Mouse (Mus musculus): ENCODE data around the gene Blcap.
"Not testable (repeated sequence)": the region's sequence is repeated elsewhere in the genome, so short reads cannot be mapped to it uniquely, and the experiment has no call there.

The Blcap gene

GRCm38 (mm10) chr2:157571224-157571832 lies at the start of gene Blcap:
Gene Blcap (minus strand): TSS chr2:157571274.
- DNase-seq (ENCODE audit: low spot score): peak; percentile 71

- DNase-seq (ENCODE audit: low spot score): no peak
Observed at GRCm38 (mm10) chr2:157618393-157618792, 47.3 kb upstream of the Blcap start.

GRCm38 (mm10) chr2:157613997-157614396 lies 42.9 kb upstream of the Blcap start:
- peak; percentile 42 for DNase-seq (ENCODE audit: low spot score)

GRCm38 (mm10) chr2:157611735-157612134 lies 40.7 kb upstream of the Blcap start:
- no peak for DNase-seq (ENCODE audit: low spot score)

- no peak for DNase-seq (ENCODE audit: low spot score)
Observed at GRCm38 (mm10) chr2:157607542-157608236, 36.6 kb upstream of the Blcap start.

- peak; percentile 86 for DNase-seq (ENCODE audit: low spot score)
Observed at GRCm38 (mm10) chr2:157605025-157605675, 34.1 kb upstream of the Blcap start.

- DNase-seq (ENCODE audit: low spot score): no peak
Observed at GRCm38 (mm10) chr2:157601435-157601839, 30.4 kb upstream of the Blcap start.

- DNase-seq (ENCODE audit: low spot score): no peak
Observed at GRCm38 (mm10) chr2:157596876-157597566, 25.9 kb upstream of the Blcap start.

GRCm38 (mm10) chr2:157585351-157585750 lies 14.3 kb upstream of the Blcap start:
- not testable (repeated sequence) for DNase-seq (ENCODE audit: low spot score)

GRCm38 (mm10) chr2:157572786-157573185 lies 1.7 kb upstream of the Blcap start:
- DNase-seq (ENCODE audit: low spot score): no peak

GRCm38 (mm10) chr2:157569796-157570485 lies 1.1 kb downstream of the Blcap start:
- no peak for DNase-seq (ENCODE audit: low spot score)

- no peak for DNase-seq (ENCODE audit: low spot score)
Observed at GRCm38 (mm10) chr2:157568881-157569280, 2.2 kb downstream of the Blcap start.

- no peak for DNase-seq (ENCODE audit: low spot score)
Observed at GRCm38 (mm10) chr2:157567235-157567961, 3.7 kb downstream of the Blcap start.

GRCm38 (mm10) chr2:157566260-157566952 lies 4.7 kb downstream of the Blcap start:
- peak; percentile 88 for DNase-seq (ENCODE audit: low spot score)

GRCm38 (mm10) chr2:157565898-157566259 lies 5.2 kb downstream of the Blcap start:
- no peak for DNase-seq (ENCODE audit: low spot score)

GRCm38 (mm10) chr2:157565446-157565845 lies 5.6 kb downstream of the Blcap start:
- peak; percentile 37 for DNase-seq (ENCODE audit: low spot score)

GRCm38 (mm10) chr2:157564723-157565122 lies 6.4 kb downstream of the Blcap start:
- DNase-seq (ENCODE audit: low spot score): no peak

GRCm38 (mm10) chr2:157563031-157563430 lies 8.0 kb downstream of the Blcap start:
- no peak for DNase-seq (ENCODE audit: low spot score)

- DNase-seq (ENCODE audit: low spot score): peak; percentile 89
Observed at GRCm38 (mm10) chr2:157561165-157561836, 9.8 kb downstream of the Blcap start.

- DNase-seq (ENCODE audit: low spot score): peak; percentile 41
Observed at GRCm38 (mm10) chr2:157560302-157560701, 10.8 kb downstream of the Blcap start.
